Mouse (Mus musculus) cerebellum, adult 8-10 months (tissue): ENCODE measurements around the gene Hoxc13.

Experiments
- DNase-seq: peaks from one replicate; pipeline ENCODE4 v3.0.0; 2022

The Hoxc13 gene

DNA sequence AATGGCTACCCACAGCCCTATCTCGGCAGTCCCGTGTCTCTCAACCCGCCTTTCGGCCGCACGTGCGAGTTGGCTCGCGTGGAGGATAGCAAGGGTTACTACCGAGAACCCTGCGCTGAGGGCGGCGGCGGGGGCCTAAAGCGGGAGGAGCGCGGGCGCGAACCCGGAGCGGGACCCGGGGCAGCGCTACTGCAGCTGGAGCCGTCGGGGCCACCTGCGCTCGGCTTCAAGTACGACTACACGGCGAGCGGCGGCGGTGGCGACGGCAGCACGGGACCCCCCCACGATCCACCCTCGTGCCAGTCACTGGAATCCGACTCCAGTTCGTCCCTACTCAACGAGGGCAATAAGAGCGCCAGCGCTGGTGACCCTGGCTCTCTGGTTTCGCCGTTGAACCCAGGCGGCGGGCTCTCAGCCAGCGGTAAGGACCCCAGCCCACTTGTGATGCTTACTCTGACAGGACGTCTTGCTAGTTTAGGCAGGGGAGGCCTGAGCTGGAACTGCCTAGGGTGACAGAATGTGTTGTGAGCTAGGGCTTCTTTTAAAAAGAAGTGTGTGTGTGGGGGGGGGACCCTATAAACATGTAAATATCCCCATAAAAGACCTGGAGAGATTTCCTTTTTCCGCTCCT is 16.2 kb downstream of the Hoxc13 start:
- DNase-seq: no peak

- DNase-seq: no peak
Measured at GRCm38 (mm10) chr15:102939256-102940155, 18.6 kb downstream of the Hoxc13 start.

DNA sequence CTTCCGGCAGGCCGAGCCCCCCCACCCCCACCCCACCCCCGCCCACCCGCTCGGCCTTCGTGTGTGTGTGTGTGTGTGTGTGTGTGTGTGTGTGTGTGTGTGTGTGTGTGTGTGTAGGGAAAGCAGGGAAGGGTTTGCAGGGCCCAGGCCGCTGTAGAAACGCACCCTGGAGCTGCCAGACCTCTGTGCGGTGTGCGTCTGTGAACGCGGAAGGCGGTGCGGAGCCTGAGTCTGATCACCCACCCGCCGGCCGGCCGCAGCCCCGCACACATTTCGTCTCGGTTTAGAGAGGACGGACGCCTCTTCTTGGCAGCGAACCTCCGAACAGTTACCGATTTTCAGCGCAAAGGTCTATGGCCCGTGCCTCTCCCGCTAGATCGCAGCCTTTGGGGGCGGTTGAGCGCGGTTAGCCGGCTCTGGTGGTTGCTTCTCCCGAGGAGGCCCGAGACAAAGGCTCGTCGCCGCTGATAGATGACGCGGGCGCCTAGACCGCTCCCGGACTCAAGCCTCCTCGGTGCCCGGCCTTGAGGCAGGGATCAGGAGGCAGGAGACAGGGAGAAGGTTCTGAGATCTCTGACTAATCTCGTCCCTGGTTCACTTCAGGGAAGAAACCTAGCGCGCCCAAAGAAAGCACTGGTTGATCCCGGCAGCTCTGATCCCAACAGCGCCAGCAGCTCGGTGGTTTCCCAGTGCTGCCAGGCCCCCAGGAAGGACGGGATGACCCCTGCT is 22.0 kb downstream of the Hoxc13 start:
- no peak for DNase-seq

DNA sequence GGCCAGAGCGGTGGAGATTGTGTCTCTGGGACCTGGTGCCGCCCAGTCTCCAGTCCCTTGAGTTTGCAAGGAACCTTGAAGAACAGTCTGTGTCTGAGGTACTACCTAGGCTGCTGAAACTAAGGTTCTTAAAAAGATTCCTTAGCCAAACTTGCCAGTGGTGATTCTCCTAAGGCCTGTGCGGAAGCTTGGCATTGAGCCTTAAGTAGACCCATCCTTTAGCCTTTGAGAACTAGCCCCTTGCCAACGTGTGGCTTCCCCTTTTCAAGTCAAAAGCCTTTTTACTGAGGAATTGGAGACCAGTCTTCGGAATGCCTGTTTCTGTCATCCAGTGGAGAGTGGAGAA is 22.5 kb downstream of the Hoxc13 start:
- no peak for DNase-seq

DNA sequence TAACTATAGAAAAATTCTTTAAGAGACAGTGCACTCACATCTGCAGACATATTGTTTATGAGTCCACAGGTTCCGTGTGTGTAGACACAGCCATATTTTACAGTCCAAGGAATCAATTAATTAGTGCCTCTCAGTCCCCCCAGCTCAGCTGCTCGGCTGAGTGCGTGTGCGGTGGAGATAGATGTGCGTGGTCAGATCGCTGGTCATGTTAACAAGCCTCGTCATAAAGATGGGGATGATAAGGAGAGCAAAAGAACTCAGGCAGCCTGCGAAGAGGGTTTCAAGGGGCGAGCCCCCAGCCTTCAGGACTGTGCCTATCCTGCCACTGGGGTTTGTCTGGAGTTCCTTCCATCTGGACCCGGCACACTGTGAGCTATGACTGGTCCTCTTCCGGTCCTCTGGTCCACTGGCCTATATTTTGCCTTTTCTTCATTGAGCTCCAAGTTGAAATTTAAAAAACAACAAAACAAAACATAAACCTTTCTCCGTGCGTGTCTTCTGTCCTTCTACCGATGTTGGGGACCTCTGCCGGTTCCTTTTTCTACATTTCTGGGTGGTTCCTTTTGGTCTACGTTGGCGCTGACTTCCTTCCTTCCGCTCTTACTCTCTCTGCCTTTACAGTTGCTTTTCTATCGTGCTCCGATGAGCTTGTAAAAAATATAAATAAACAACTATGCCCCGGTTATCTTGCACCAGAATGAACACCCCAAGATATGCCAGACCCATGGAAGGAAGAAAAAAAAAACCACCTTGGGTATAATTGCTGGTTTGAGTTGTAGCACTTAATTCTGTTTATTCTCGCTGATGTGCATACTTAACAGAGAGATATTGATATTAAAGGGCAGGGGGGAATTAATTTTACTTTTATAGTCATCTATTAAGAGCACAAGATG is 24.5 kb downstream of the Hoxc13 start:
- no peak for DNase-seq

- no peak for DNase-seq
Measured at GRCm38 (mm10) chr15:102947276-102947675, 26.4 kb downstream of the Hoxc13 start.

DNA sequence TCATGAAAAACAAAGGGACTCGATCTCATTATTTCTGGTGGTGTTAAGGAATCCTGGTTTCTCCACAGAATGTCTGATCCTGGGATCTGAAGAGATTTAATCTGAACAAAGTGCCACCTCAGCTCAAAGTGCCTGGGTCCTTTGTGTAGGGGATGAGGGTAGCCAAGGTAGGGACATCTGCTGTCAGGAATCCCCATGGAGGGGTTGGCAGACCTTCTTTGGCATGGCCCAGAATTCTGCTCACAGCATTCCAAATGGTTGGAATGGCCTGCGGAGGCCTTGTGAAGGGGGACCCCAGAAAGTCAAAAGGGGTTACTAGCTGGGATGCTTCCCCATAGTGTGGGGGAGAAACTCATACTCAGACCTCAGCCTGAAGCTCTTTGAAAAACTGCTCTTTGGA is 27.9 kb downstream of the Hoxc13 start:
- no peak for DNase-seq

GRCm38 (mm10) chr15:102949696-102950095 is 28.8 kb downstream of the Hoxc13 start:
- no peak for DNase-seq

GRCm38 (mm10) chr15:102950877-102951276 is 30.0 kb downstream of the Hoxc13 start:
- no peak for DNase-seq

DNA sequence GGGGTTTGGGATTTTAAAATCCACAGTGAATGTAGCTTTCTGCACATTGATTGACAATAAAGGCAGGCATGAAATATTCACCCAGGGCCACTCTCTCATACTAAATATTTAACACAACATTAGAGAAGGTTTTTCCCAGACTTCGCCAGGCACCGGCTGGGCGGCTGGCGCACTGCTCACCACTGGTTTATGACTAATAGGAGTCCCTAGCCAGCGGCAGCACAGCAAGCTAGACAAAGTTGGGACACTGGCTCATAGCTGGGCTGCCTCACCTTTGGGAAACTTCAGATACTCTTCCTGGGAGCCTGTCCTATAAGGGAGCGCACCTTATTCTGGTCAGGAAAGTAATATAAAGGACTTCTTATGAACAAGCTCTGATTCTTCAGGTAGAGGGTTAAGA is 32.7 kb downstream of the Hoxc13 start:
- no peak for DNase-seq

DNA sequence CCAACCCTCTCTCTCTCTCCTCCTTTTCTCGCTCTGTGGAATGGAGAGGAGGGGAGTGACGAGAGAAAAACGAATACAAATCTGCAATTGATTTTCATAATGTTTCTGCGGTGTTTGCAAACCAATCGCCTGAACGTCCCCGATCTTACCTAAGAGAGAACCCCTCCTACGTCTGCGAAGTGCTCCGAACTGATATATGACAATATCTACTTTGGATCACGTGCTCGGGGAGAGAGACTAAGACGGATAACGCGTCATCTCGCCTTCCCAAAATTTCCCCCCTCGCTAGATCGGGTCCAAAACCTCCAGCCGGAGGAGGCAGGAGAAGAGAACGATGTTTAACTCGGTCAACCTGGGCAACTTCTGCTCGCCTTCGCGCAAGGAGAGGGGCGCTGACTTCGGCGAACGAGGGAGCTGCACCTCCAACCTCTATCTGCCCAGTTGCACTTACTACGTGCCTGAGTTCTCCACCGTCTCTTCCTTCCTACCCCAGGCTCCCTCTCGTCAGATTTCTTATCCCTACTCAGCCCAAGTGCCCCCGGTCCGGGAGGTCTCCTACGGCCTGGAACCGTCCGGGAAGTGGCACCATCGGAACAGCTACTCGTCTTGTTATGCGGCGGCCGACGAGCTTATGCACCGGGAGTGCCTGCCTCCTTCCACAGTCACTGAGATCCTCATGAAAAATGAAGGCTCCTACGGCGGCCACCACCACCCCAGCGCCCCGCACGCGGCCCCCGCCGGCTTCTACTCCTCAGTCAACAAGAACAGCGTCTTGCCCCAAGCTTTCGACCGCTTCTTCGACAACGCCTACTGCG is 33.5 kb downstream of the Hoxc13 start, which contains the start of gene Hoxc11:
Gene Hoxc11 (plus strand): TSS at position 236 of the 815 bp plus-strand sequence.
- DNase-seq: no peak

DNA sequence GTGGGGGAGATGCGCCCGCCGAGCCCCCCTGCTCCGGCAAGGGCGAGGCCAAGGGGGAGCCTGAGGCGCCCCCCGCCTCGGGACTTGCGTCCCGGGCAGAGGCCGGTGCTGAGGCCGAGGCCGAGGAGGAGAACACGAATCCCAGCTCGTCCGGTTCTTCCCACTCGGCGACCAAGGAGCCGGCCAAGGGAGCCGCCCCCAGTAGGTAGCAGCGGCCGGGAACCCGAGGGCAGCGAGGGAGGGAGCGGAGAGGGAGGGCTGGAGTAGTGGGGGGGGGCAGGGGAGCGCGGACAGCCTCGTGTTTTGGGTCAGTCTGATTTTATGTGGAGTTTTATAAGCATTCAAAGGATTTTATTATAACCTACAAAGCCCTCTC is 34.1 kb downstream of the Hoxc13 start:
- DNase-seq: no peak

GRCm38 (mm10) chr15:102955833-102956640 is 35.1 kb downstream of the Hoxc13 start:
- DNase-seq: no peak

DNA sequence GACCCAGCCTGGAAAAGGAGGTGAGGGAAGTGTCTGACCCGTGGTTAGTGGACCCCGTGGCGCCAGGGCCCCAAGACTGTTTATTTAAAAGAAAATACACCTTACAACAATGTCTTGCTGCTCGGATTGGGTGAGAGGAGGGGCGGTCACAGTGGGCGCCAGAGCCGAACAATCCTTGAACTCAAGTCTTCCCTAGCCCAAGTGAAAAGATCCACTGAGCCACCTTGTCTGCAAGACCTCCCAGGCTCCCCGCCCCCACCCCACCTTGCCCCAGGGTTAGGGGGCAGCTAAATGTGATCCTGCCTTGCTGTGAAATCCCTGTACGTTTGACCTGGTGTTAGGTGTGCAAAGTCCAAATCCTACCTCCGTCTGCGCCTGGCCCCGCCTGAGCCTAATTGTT is 36.0 kb downstream of the Hoxc13 start:
- no peak for DNase-seq

DNA sequence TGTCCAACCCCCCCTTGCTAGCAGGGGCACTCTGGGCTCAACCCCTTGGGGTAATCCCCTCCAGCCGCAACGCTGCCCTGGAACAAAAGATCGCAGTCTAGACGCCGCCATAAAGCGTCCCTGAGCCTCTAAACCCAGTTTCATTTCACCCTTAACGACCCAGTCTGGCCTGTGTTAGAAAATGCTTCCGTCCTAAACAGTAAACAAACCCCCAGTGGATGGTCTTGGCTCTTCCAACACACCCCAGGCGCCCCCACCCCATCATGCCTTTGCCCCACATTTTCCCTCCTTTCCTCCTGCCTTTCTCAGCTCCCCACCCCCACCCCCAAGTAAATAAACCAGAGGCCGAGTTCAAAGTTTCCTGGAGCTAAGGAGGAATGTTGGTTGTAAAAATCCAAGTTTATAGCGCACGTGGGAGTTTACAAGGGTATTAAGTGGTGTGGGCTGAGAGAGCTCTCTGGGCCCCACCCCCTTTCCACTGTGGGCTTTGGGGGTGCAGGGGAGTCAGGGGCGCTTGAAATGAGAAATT is 38.8 kb downstream of the Hoxc13 start:
- DNase-seq: no peak

DNA sequence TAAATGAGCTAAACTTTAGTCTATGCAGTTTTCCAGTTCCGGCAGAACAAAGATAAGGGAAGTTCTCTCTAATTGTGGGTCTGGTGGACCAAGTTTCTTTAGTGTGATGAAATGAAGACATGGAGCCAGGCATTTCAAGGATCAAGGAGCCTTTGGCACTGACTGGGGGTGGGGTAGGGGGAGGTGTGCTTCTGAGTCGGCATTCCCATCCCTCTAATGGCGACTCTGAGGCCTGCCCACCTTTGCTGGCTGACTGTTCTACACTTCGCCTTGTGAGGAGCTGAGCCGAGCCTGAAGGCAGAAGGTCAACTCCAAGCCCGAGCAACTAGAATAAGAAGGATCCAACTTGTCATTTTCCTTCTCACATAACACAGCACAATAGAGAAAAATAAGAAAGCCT is 40.8 kb downstream of the Hoxc13 start:
- DNase-seq: no peak

DNA sequence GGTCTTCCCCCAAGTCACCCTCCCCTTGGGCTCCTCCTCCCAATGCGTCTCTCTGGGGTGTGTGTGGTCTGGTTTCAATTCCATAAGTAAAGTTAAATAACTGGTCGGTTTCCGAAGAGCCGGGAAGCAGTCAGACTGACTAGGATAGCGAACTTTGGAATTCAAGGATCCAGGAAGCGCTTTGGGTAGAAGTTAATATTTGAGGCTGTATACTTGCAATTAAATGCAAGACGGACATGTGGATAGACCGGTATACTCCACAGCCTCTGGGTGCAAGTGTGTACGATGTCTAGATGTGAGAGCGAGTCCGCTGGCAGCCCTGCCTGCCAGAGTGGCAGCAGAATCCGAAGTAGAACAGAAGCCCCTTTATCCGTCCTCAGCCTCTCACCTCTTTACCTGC is 41.6 kb downstream of the Hoxc13 start:
- DNase-seq: no peak

DNA sequence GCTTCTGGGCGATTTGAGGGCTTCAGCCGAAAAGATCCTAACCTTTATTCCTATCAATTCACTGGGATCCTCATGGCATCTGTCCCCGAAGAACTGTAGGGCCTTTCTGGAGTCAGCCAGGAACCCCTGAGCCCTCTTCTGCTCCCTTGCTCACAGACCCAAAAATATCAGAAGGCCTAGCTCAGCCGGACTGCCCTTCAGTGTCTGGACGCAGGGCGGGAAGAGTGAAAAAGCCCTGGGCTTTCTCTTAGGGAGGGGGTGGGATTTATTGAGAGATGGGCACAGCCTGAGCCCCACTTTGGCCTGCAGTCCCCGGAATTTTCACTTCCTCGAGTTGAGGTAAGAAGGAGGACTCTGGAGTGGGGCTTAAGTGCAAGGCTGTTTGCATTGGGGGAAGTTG is 42.4 kb downstream of the Hoxc13 start:
- DNase-seq: no peak

GRCm38 (mm10) chr15:102963671-102964640 is 43.1 kb downstream of the Hoxc13 start:
- DNase-seq: no peak
